Mouse (Mus musculus) forebrain, embryonic 16.5 days (tissue): ENCODE measurements around the gene Qprt. TPM values are rescaled to one million over a fixed set of nuclear protein-coding genes. Genes with fewer than 3 reads are reported as not detected.

Experiments
- ATAC-seq: fragments of 200-750 bp; cut with Nextera tagmentation; 2 replicates; pipeline ENCODE4 v1.8.0; 2017; ENCODE audit warnings: mild to moderate bottlenecking, moderate library complexity
- H3K27ac ChIP-seq: fragments of 300-500 bp; sonication (generic); 2 replicates; pipeline ENCODE4 v1.5.1; 2014; ENCODE audit warnings: low read length, control low read depth
- H3K27me3 ChIP-seq: fragments of 300-500 bp; sonication (generic); replicated peaks from 2 replicates; pipeline ENCODE4 v1.6.1; 2014; ENCODE audit warnings: low read length; ENCODE audit not compliant: control insufficient read depth, insufficient read depth
- H3K36me3 ChIP-seq: fragments of 300-500 bp; sonication (generic); 2 replicates; pipeline ENCODE4 v1.6.1; 2014; ENCODE audit not compliant: control insufficient read depth, insufficient read depth
- H3K4me1 ChIP-seq: fragments of 300-500 bp; sonication (generic); replicated peaks from 2 replicates; pipeline ENCODE4 v1.6.1; 2014; ENCODE audit warnings: low read length; ENCODE audit not compliant: control insufficient read depth, insufficient read depth
- H3K4me2 ChIP-seq: fragments of 300-500 bp; sonication (generic); 2 replicates; pipeline ENCODE4 v1.6.1; 2014; ENCODE audit warnings: mild to moderate bottlenecking, low read length, control low read depth
- H3K4me3 ChIP-seq: fragments of 300-500 bp; sonication (generic); replicated peaks from 2 replicates; pipeline ENCODE4 v1.5.1; 2014; ENCODE audit warnings: mild to moderate bottlenecking, low read length, control low read depth
- H3K9ac ChIP-seq: fragments of 300-500 bp; sonication (generic); replicated peaks from 2 replicates; pipeline ENCODE4 v1.6.1; 2014; ENCODE audit warnings: low read depth, low read length, control low read depth
- H3K9me3 ChIP-seq: fragments of 300-500 bp; sonication (generic); 2 replicates; pipeline ENCODE4 v1.6.1; 2016; ENCODE audit warnings: low read length; ENCODE audit not compliant: control insufficient read depth
- WGBS: fragments of 180-500 bp; shearing (Covaris S2); extraction: QIAGEN DNeasy Blood & Tissue Kit; methylation state at CpG from one replicate; pipeline ENCODE4 v1.1.7; 2014; 5-methylcytosine and 5-hydroxymethylcytosine counted together
- polyA plus RNA-seq: library from polyadenylated mRNA; unstranded; fragments of >200 nt; fragmentation: Nextera tagmentation; extraction: Ambion mirVana; gene quantifications from 2 replicates; pipeline ENCODE4 v1.2.1, GENCODE M21; 2015

Qprt gene
- polyA plus RNA-seq, 1 experiment from 2014 or later = 0.28 TPM

GRCm38 (mm10) chr7:127146267-127146603, 24.2 kb upstream of the Qprt start:
- H3K4me3 ChIP-seq = no peak overlapping the region
- no peak overlapping the region for H3K27ac ChIP-seq
- no peaks in the 10 kb centered on the region for H3K36me3 ChIP-seq
- H3K4me2 ChIP-seq = no peak overlapping the region
- 60% methylated on average over 2 of the region's 2 CpGs for WGBS
- no peaks in the 10 kb centered on the region for H3K4me1 ChIP-seq
- no peaks in the 10 kb centered on the region for H3K9me3 ChIP-seq
- H3K27me3 ChIP-seq = no peaks in the 10 kb centered on the region
- ATAC-seq = no peak
- no peak overlapping the region for H3K9ac ChIP-seq

GRCm38 (mm10) chr7:127145387-127146266, 23.6 kb upstream of the Qprt start:
- no peak for ATAC-seq
- Histone ChIP-seq H3K27me3 (no peaks in the 10 kb centered on the region), H3K36me3 (no peaks in the 10 kb centered on the region), H3K4me1 (no peaks in the 10 kb centered on the region), H3K9me3 (no peaks in the 10 kb centered on the region), H3K27ac (no peak overlapping the region), H3K4me3 (no peak overlapping the region), H3K4me2 (no peak overlapping the region), H3K9ac (no peak overlapping the region)
- WGBS = 58% methylated on average over 9 of the region's 9 CpGs

GRCm38 (mm10) chr7:127144412-127144811, 22.4 kb upstream of the Qprt start:
- no peak overlapping the region for H3K27ac ChIP-seq
- H3K9me3 ChIP-seq = no peaks in the 10 kb centered on the region
- no peaks in the 10 kb centered on the region for H3K4me1 ChIP-seq
- no peak overlapping the region for H3K4me2 ChIP-seq
- no peaks in the 10 kb centered on the region for H3K27me3 ChIP-seq
- H3K36me3 ChIP-seq = no peaks in the 10 kb centered on the region
- H3K9ac ChIP-seq = no peak overlapping the region
- H3K4me3 ChIP-seq = no peak overlapping the region
- WGBS = 87% methylated on average over 7 of the region's 7 CpGs
- ATAC-seq = no peak

- no peak for ATAC-seq
- Histone ChIP-seq H3K27me3 (no peaks in the 10 kb centered on the region), H3K9ac (no peak overlapping the region), H3K4me2 (no peak overlapping the region), H3K36me3 (no peaks in the 10 kb centered on the region), H3K4me1 (no peaks in the 10 kb centered on the region), H3K9me3 (no peaks in the 10 kb centered on the region), H3K27ac (no peak overlapping the region), H3K4me3 (no peak overlapping the region)
- 91% methylated on average over 4 of the region's 4 CpGs for WGBS
These were observed 20.6 kb upstream of the Qprt start for GRCm38 (mm10) chr7:127142666-127143065.

- H3K9me3 ChIP-seq = no peaks in the 10 kb centered on the region
- no peak overlapping the region for H3K9ac ChIP-seq
- WGBS = 37% methylated on average over 2 of the region's 2 CpGs
- H3K36me3 ChIP-seq = no peaks in the 10 kb centered on the region
- H3K4me1 ChIP-seq = no peaks in the 10 kb centered on the region
- no peak overlapping the region for H3K27ac ChIP-seq
- no peaks in the 10 kb centered on the region for H3K27me3 ChIP-seq
- ATAC-seq = no peak
- H3K4me3 ChIP-seq = no peak overlapping the region
- H3K4me2 ChIP-seq = no peak overlapping the region
These were observed 20.2 kb upstream of the Qprt start for GRCm38 (mm10) chr7:127142214-127142613.

GRCm38 (mm10) chr7:127140623-127141404, 18.8 kb upstream of the Qprt start:
- H3K4me1 ChIP-seq = no peaks in the 10 kb centered on the region
- no peak overlapping the region for H3K27ac ChIP-seq
- no peak overlapping the region for H3K4me2 ChIP-seq
- WGBS = 65% methylated on average over 7 of the region's 7 CpGs
- no peak for ATAC-seq
- H3K4me3 ChIP-seq = no peak overlapping the region
- no peaks in the 10 kb centered on the region for H3K9me3 ChIP-seq
- H3K36me3 ChIP-seq = no peaks in the 10 kb centered on the region
- H3K9ac ChIP-seq = no peak overlapping the region
- H3K27me3 ChIP-seq = no peaks in the 10 kb centered on the region

GRCm38 (mm10) chr7:127139562-127139961, 17.5 kb upstream of the Qprt start:
- Histone ChIP-seq H3K4me1 (no peaks in the 10 kb centered on the region), H3K4me3 (no peak overlapping the region), H3K4me2 (no peak overlapping the region), H3K27me3 (no peaks in the 10 kb centered on the region), H3K9me3 (no peaks in the 10 kb centered on the region), H3K9ac (no peak overlapping the region), H3K27ac (no peak overlapping the region), H3K36me3 (no peaks in the 10 kb centered on the region)
- 51% methylated on average over 5 of the region's 5 CpGs for WGBS
- no peak for ATAC-seq

GRCm38 (mm10) chr7:127139100-127139499, 17.1 kb upstream of the Qprt start:
- H3K4me3 ChIP-seq = no peak overlapping the region
- ATAC-seq = no peak
- no peaks in the 10 kb centered on the region for H3K9me3 ChIP-seq
- WGBS = 90% methylated on average over 7 of the region's 7 CpGs
- H3K36me3 ChIP-seq = no peaks in the 10 kb centered on the region
- no peak overlapping the region for H3K9ac ChIP-seq
- H3K27me3 ChIP-seq = no peaks in the 10 kb centered on the region
- no peak overlapping the region for H3K27ac ChIP-seq
- no peak overlapping the region for H3K4me2 ChIP-seq
- H3K4me1 ChIP-seq = no peaks in the 10 kb centered on the region

- WGBS = 66% methylated on average over 9 of the region's 9 CpGs
- Histone ChIP-seq H3K27ac (no peak within 1 kb of the TSS), H3K4me3 (no peak within 1 kb of the TSS), H3K9ac (no peak within 1 kb of the TSS), H3K4me2 (no peak within 1 kb of the TSS), H3K36me3 (no peaks in the 10 kb centered on the region), H3K27me3 (no peaks in the 10 kb centered on the region), H3K4me1 (no peaks in the 10 kb centered on the region), H3K9me3 (no peaks in the 10 kb centered on the region)
- ATAC-seq = no peak
These were observed 15.4 kb upstream of the Qprt start, which contains the start of gene Spn for GRCm38 (mm10) chr7:127137262-127138017. Gene Spn, minus strand, starts transcription at chr7:127137823.
